Mouse (Mus musculus): ENCODE measurements around the gene Ubald2. TPM values are rescaled to one million over a fixed set of nuclear protein-coding genes. Genes with fewer than 3 reads are reported as not detected.
A peak's percentile ranks its signal among the peaks of the same experiment; 100 is the strongest.

Ubald2 gene
- polyA plus RNA-seq, 1 experiment from 2014 or later, result 37.5 TPM

- no peak for DNase-seq (ENCODE audit: low spot score)
- Histone ChIP-seq H3K27ac (replicated peaks) (no peak overlapping the region; the same call in 1 of the 2 replicates), H3K27me3 (ENCODE audit: low read depth, poor library complexity, severe bottlenecking) (peaks cover 15% of the 10 kb centered on the region; the same call in 1 of the 2 replicates), H3K4me1 (peaks cover 43% of the 10 kb centered on the region), H3K36me3 (peaks cover 6% of the 10 kb centered on the region), H3K9me3 (replicated peaks) (no peaks in the 10 kb centered on the region), H3K4me3 (peak overlapping the region; percentile 26)
- 44% methylated on average over 22 of the region's 22 CpGs for WGBS
Measured at GRCm38 (mm10) chr11:116430723-116431427, 3.0 kb upstream of the Ubald2 start.

DNA sequence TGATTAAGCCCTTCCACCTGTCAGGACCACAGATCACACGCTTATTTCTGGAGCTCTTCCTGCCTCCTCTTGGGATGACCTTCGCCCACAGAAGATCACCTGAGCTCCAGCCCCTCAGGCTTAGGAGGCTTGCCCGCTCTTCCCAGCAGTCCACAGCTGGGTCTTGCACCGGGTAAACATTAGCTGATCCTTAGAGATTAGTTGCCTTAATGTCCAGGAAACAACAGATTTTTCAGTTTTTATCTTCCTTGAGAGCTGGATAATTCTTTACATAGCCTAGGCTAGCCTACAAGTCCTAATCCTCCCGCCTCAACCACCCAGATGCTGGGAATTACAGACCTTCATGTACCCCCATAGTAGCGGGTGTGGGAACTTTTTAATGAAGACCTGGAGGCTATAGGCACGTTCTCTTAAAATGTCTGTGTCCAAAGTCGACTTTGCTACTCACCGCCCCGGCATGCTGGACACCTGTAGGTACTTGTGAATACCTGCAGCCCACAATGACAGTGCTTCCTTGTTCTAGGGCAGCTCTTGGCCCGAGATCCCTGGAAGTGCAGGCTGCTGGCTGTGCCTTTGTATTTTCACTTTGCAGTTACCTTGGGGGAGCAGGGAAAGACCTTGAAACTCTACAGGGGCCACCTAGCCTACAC, 2.3 kb upstream of the Ubald2 start:
- peaks cover 50% of the 10 kb centered on the region for H3K4me1 ChIP-seq
- peaks cover 13% of the 10 kb centered on the region for H3K36me3 ChIP-seq
- DNase-seq (ENCODE audit: low spot score), result no peak
- WGBS, result 44% methylated on average over 11 of the region's 11 CpGs
- H3K4me3 ChIP-seq, result peak overlapping the region; percentile 26
- no peak overlapping the region; the same call in 1 of the 2 replicates for H3K27ac ChIP-seq (replicated peaks)
- no peaks in the 10 kb centered on the region for H3K9me3 ChIP-seq (replicated peaks)
- H3K27me3 ChIP-seq (ENCODE audit: low read depth, poor library complexity, severe bottlenecking), result peaks cover 15% of the 10 kb centered on the region; the same call in 1 of the 2 replicates

DNA sequence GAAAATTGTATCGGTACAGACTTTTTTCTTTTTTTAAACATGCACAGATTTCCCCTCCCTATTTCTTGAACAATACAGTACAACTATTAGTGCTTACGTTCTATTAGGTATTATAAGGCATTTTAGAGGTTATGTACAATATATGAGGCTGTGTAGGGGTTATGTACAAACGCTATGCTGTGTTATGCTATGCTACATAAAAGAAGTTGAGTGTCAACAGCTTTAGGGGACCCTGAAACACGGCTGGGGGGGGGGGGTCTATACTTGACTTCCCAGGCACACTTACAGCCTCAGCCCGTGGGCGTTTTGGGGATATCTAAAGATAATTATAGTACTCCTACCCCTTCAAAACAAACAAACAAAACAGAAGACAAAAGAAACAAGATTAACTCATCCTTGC, 1.8 kb upstream of the Ubald2 start:
- H3K27me3 ChIP-seq (ENCODE audit: low read depth, poor library complexity, severe bottlenecking), result peaks cover 15% of the 10 kb centered on the region; the same call in 1 of the 2 replicates
- H3K36me3 ChIP-seq, result peaks cover 19% of the 10 kb centered on the region
- no peak overlapping the region for H3K27ac ChIP-seq (replicated peaks)
- H3K4me3 ChIP-seq, result no peak overlapping the region
- H3K9me3 ChIP-seq (replicated peaks), result no peaks in the 10 kb centered on the region
- DNase-seq (ENCODE audit: low spot score), result no peak
- peaks cover 55% of the 10 kb centered on the region for H3K4me1 ChIP-seq
- WGBS, result 46% methylated on average over 6 of the region's 6 CpGs

DNA sequence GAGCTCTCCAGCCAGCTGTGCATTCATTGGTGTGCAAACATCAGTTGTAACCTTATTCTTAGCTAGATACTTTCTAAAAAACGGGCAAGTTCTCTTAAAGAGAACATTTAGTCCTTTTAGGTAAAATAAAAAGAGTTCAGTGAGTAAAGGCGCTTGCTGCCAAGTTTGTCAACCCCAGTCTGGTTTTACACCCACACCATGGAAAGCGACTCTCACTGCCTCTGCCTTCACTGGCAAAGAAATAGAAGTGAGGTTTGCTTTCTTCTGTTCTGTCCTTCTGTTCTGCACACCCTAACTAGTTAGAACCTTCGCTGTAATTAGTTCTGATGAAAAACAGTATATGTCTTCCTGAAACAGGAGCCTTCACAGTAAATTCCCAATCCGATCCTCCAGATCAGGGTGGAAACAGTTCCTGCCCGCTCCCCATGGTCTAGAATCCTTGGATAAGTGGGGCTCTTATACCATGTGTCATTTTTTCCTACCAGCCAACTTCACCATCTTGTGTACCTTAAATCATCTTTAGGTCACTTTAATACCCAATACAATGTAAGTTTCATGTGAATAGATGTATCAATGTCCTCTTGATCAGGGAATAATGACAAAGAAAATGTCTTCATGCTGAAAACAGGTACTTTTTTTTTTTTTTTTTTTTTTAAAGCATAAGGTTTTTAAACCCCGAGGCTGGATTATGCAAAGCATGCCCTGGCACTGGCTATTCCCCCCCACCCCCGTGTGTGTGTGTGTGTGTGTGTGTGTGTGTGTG, 1.1 kb upstream of the Ubald2 start:
- no peak for DNase-seq (ENCODE audit: low spot score)
- H3K27ac ChIP-seq (replicated peaks), result peak overlapping the region; percentile 97
- H3K36me3 ChIP-seq, result peaks cover 25% of the 10 kb centered on the region
- H3K9me3 ChIP-seq (replicated peaks), result no peaks in the 10 kb centered on the region
- WGBS, result 61% methylated on average over 8 of the region's 8 CpGs
- H3K4me3 ChIP-seq, result 0 out of 2 replicates have a peak overlapping the region, but pooled peaks have one; percentile 95
- peaks cover 15% of the 10 kb centered on the region; the same call in 1 of the 2 replicates for H3K27me3 ChIP-seq (ENCODE audit: low read depth, poor library complexity, severe bottlenecking)
- H3K4me1 ChIP-seq, result peaks cover 62% of the 10 kb centered on the region

- H3K9me3 ChIP-seq (replicated peaks), result no peaks in the 10 kb centered on the region
- H3K27ac ChIP-seq (replicated peaks), result peak overlapping the region; percentile 97
- peaks cover 58% of the 10 kb centered on the region for H3K4me1 ChIP-seq
Measured at GRCm38 (mm10) chr11:116434287-116434966, 533 bp downstream of the Ubald2 start.

GRCm38 (mm10) chr11:116434967-116435752, 1.3 kb downstream of the Ubald2 start:
- H3K27ac ChIP-seq (replicated peaks), result peak overlapping the region; percentile 97
- H3K36me3 ChIP-seq, result peaks cover 42% of the 10 kb centered on the region
- H3K9me3 ChIP-seq (replicated peaks), result no peaks in the 10 kb centered on the region
- no peak for DNase-seq (ENCODE audit: low spot score)
- H3K4me3 ChIP-seq, result peak overlapping the region; percentile 95
- peaks cover 15% of the 10 kb centered on the region; the same call in 1 of the 2 replicates for H3K27me3 ChIP-seq (ENCODE audit: low read depth, poor library complexity, severe bottlenecking)
- peaks cover 57% of the 10 kb centered on the region for H3K4me1 ChIP-seq
- 53% methylated on average over 12 of the region's 12 CpGs for WGBS

More at GRCm38 (mm10) chr11:116434287-116434966, 533 bp downstream of the Ubald2 start:
- WGBS, result under 1% methylated on average over 37 of the region's 67 CpGs
- DNase-seq (ENCODE audit: low spot score), result peak; percentile 75
- Histone ChIP-seq H3K27me3 (ENCODE audit: low read depth, poor library complexity, severe bottlenecking) (peaks cover 15% of the 10 kb centered on the region; the same call in 1 of the 2 replicates), H3K36me3 (peaks cover 36% of the 10 kb centered on the region), H3K4me3 (peak overlapping the region; percentile 95)

- Histone ChIP-seq H3K4me1 (peaks cover 49% of the 10 kb centered on the region), H3K27me3 (ENCODE audit: low read depth, poor library complexity, severe bottlenecking) (peaks cover 14% of the 10 kb centered on the region; the same call in 1 of the 2 replicates), H3K4me3 (peak overlapping the region; percentile 95), H3K36me3 (peaks cover 49% of the 10 kb centered on the region), H3K9me3 (replicated peaks) (no peaks in the 10 kb centered on the region), H3K27ac (replicated peaks) (peak overlapping the region; percentile 61)
- 83% methylated on average over 5 of the region's 5 CpGs for WGBS
- no peak for DNase-seq (ENCODE audit: low spot score)
Measured at GRCm38 (mm10) chr11:116435992-116436724, 2.3 kb downstream of the Ubald2 start.

DNA sequence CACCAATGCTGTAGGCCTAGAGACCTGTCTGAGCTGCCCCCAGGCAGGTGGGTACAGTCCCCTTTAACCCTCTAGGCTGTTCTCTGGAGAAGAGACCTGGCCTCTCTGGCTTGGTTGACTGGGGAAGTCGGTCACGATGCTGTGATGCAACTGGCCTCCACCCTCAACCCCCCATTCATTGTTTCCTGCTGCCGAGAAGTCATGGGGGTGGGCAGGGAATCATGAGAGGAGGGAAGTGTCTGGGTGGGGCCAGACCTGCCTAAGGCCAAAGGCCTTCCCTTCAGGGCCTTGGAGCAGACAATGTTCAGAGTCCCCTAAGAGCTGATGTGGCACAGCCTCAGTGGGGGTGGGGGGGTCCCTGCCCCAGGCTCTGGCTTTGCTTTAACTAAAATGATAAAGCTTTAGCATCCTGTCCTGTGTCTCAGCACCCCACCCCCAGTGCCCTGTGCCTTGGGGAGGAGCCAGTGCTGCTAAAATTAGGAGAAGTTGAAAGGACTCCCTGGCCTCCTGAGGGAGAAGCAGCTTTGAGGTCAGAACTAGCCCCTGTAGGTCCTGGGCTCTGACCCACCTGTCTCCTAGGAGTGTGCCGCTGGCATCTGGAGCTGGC, 2.9 kb downstream of the Ubald2 start:
- H3K4me3 ChIP-seq, result peak overlapping the region; percentile 95; the same call in 1 of the 2 replicates
- H3K36me3 ChIP-seq, result peaks cover 49% of the 10 kb centered on the region
- peak overlapping the region; percentile 61 for H3K27ac ChIP-seq (replicated peaks)
- DNase-seq (ENCODE audit: low spot score), result no peak
- WGBS, result 71% methylated on average over 4 of the region's 4 CpGs
- peaks cover 8% of the 10 kb centered on the region; the same call in 1 of the 2 replicates for H3K27me3 ChIP-seq (ENCODE audit: low read depth, poor library complexity, severe bottlenecking)
- no peaks in the 10 kb centered on the region for H3K9me3 ChIP-seq (replicated peaks)
- peaks cover 48% of the 10 kb centered on the region for H3K4me1 ChIP-seq

DNA sequence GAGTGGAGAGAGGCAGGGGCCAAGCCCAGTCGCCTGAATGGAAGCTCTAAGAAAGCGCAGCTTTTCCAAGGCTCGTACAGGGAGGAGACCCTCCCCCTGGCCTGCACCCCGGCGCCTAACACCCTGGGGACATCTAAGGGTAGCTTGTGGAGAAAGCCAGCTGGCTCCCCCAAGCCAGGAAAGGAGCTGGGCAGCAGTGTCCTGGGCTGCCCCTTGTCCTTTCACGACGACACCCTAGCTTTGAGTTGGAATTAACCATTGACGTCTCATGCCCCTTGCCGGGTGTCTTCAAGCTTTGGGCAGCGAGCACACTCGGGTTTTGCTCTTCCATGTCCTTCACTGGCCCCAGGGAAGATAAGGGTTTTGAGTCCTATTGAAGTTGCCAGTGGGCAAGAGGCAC, 3.6 kb downstream of the Ubald2 start:
- peaks cover 47% of the 10 kb centered on the region for H3K4me1 ChIP-seq
- 86% methylated on average over 11 of the region's 11 CpGs for WGBS
- H3K36me3 ChIP-seq, result peaks cover 49% of the 10 kb centered on the region
- peaks cover under 1% of the 10 kb centered on the region; the same call in 1 of the 2 replicates for H3K27me3 ChIP-seq (ENCODE audit: low read depth, poor library complexity, severe bottlenecking)
- no peaks in the 10 kb centered on the region for H3K9me3 ChIP-seq (replicated peaks)
- no peak for DNase-seq (ENCODE audit: low spot score)
- H3K27ac ChIP-seq (replicated peaks), result peak overlapping the region; percentile 61; the same call in 1 of the 2 replicates
- peak overlapping the region; percentile 95; the same call in 1 of the 2 replicates for H3K4me3 ChIP-seq

DNA sequence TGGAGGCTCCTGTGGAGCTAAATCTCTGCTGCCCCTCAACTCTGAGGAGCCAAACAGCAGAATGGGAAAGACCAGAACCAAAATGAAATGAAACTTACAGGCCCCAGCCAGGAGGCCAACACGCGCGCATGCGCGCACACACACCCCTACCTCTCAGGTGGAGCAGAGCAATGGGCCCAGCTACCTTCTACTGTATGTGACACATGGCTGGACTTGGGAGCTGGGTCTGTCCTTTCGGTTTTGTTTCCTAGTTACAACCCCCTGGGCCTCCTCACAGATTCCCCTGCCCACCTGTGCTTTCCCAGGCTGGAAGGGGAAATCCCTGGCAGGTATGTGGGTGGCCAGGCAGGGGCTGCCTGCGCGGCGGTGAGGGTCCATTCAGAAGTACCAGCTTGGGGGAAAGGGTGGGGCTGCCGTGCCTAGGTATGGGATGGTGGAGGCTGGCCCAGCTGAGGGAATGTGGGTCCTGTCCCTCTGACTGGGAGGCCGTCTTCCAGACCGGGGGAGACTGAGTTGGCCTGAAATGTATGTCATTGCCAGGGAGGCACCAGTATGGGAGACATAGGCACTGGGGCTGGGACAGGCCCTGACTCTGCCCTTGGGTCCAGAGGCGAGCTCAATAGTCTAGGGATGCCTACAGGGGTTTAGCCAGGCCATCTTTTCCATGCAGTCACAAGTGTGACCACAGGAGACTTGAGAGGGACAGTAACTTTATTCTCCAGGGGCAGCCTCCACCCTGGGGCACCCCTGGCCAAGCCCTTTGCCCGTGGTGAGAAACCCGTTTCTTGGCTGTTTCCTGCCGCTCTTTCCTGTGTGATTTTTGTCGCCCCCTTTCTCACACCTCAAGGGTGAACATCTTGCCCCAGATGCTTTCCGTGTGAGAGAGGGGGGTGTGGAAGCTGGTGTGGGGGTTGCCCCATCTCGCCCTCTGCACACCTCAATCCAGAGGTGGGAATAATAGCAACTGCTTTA, 5.7 kb downstream of the Ubald2 start:
- H3K36me3 ChIP-seq, result peaks cover 49% of the 10 kb centered on the region
- H3K4me1 ChIP-seq, result peaks cover 55% of the 10 kb centered on the region

More for the DNA sequence above, 5.7 kb downstream of the Ubald2 start:
- DNase-seq (ENCODE audit: low spot score), result no peak
- H3K9me3 ChIP-seq (replicated peaks), result no peaks in the 10 kb centered on the region
- H3K4me3 ChIP-seq, result no peak overlapping the region
- no peak overlapping the region for H3K27ac ChIP-seq (replicated peaks)
- 87% methylated on average over 19 of the region's 19 CpGs for WGBS
- no peaks in the 10 kb centered on the region for H3K27me3 ChIP-seq (ENCODE audit: low read depth, poor library complexity, severe bottlenecking)

All from midbrain, embryonic 10.5 days (tissue).